Mouse (Mus musculus): ENCODE measurements around the gene Kmt2c. TPM values are rescaled to one million over a fixed set of nuclear protein-coding genes. Genes with fewer than 3 reads are reported as not detected.

Gene Kmt2c
- total RNA-seq (2014; fragmentation: Nextera tagmentation) (64.3 and 70.7 TPM in 2 replicates), total RNA-seq (2017) (25.8 and 41.6 TPM in 2 replicates)

GRCm38 (mm10) chr5:25498346-25498820, at the start of gene Kmt2c:
TSS of gene Kmt2c (minus strand) at chr5:25498783.
- ATAC-seq (replicated peaks; ENCODE audit: low FRiP score, low TSS enrichment, poor library complexity, severe bottlenecking): 0 out of 2 replicates have a peak, but pooled peaks have one; percentile 7

- no peak for ATAC-seq (replicated peaks; ENCODE audit: low FRiP score, low TSS enrichment, poor library complexity, severe bottlenecking)
Observed at GRCm38 (mm10) chr5:25546912-25547311, 48.3 kb upstream of the Kmt2c start.

- no peak for ATAC-seq (replicated peaks; ENCODE audit: low FRiP score, low TSS enrichment, poor library complexity, severe bottlenecking)
Observed at GRCm38 (mm10) chr5:25544566-25544965, 46.0 kb upstream of the Kmt2c start.

- ATAC-seq (replicated peaks; ENCODE audit: low FRiP score, low TSS enrichment, poor library complexity, severe bottlenecking): no peak
Observed at GRCm38 (mm10) chr5:25544061-25544460, 45.5 kb upstream of the Kmt2c start.

GRCm38 (mm10) chr5:25541661-25542060, 43.1 kb upstream of the Kmt2c start:
- ATAC-seq (replicated peaks; ENCODE audit: low FRiP score, low TSS enrichment, poor library complexity, severe bottlenecking): no peak

- ATAC-seq (replicated peaks; ENCODE audit: low FRiP score, low TSS enrichment, poor library complexity, severe bottlenecking): no peak
Observed at GRCm38 (mm10) chr5:25540921-25541320, 42.3 kb upstream of the Kmt2c start.

- ATAC-seq (replicated peaks; ENCODE audit: low FRiP score, low TSS enrichment, poor library complexity, severe bottlenecking): no peak
Observed at GRCm38 (mm10) chr5:25540412-25540811, 41.8 kb upstream of the Kmt2c start.

- no peak for ATAC-seq (replicated peaks; ENCODE audit: low FRiP score, low TSS enrichment, poor library complexity, severe bottlenecking)
Observed at GRCm38 (mm10) chr5:25536921-25537409, 38.4 kb upstream of the Kmt2c start.

- no peak for ATAC-seq (replicated peaks; ENCODE audit: low FRiP score, low TSS enrichment, poor library complexity, severe bottlenecking)
Observed at GRCm38 (mm10) chr5:25536451-25536850, 37.9 kb upstream of the Kmt2c start.

GRCm38 (mm10) chr5:25535566-25535965, 37.0 kb upstream of the Kmt2c start:
- no peak for ATAC-seq (replicated peaks; ENCODE audit: low FRiP score, low TSS enrichment, poor library complexity, severe bottlenecking)

- ATAC-seq (replicated peaks; ENCODE audit: low FRiP score, low TSS enrichment, poor library complexity, severe bottlenecking): no peak
Observed at GRCm38 (mm10) chr5:25533298-25533697, 34.7 kb upstream of the Kmt2c start.

- peak; percentile 78 for ATAC-seq (replicated peaks; ENCODE audit: low FRiP score, low TSS enrichment, poor library complexity, severe bottlenecking)
Observed at GRCm38 (mm10) chr5:25532256-25533147, 33.9 kb upstream of the Kmt2c start.

GRCm38 (mm10) chr5:25530629-25531028, 32.0 kb upstream of the Kmt2c start:
- no peak for ATAC-seq (replicated peaks; ENCODE audit: low FRiP score, low TSS enrichment, poor library complexity, severe bottlenecking)

GRCm38 (mm10) chr5:25529529-25530421, 31.2 kb upstream of the Kmt2c start:
- peak; percentile 90 for ATAC-seq (replicated peaks; ENCODE audit: low FRiP score, low TSS enrichment, poor library complexity, severe bottlenecking)

- peak; percentile 24 for ATAC-seq (replicated peaks; ENCODE audit: low FRiP score, low TSS enrichment, poor library complexity, severe bottlenecking)
Observed at GRCm38 (mm10) chr5:25528851-25529528, 30.4 kb upstream of the Kmt2c start.

- ATAC-seq (replicated peaks; ENCODE audit: low FRiP score, low TSS enrichment, poor library complexity, severe bottlenecking): no peak
Observed at GRCm38 (mm10) chr5:25527971-25528370, 29.4 kb upstream of the Kmt2c start.

GRCm38 (mm10) chr5:25526926-25527325, 28.3 kb upstream of the Kmt2c start:
- ATAC-seq (replicated peaks; ENCODE audit: low FRiP score, low TSS enrichment, poor library complexity, severe bottlenecking): no peak

GRCm38 (mm10) chr5:25526116-25526515, 27.5 kb upstream of the Kmt2c start:
- no peak for ATAC-seq (replicated peaks; ENCODE audit: low FRiP score, low TSS enrichment, poor library complexity, severe bottlenecking)

- no peak for ATAC-seq (replicated peaks; ENCODE audit: low FRiP score, low TSS enrichment, poor library complexity, severe bottlenecking)
Observed at GRCm38 (mm10) chr5:25521461-25521860, 22.9 kb upstream of the Kmt2c start.
